Mouse (Mus musculus) stomach, embryonic 16.5 days (tissue): ENCODE data around the gene Tmem161a. TPM values are rescaled to one million over a fixed set of nuclear protein-coding genes. Genes with fewer than 3 reads are reported as not detected.
A peak's percentile ranks its signal among the peaks of the same experiment; 100 is the strongest.

ENCODE experiments used
- ATAC-seq: fragments of 200-750 bp; cut with Nextera tagmentation; 2 replicates; pipeline ENCODE4 v1.8.0; 2017; ENCODE audit warnings: moderate number of reproducible peaks, moderate TSS enrichment; ENCODE audit not compliant: insufficient read depth, low FRiP score
- H3K27ac ChIP-seq: fragments of 300-500 bp; sonication (generic); 2 replicates; pipeline ENCODE4 v1.5.1; 2014; ENCODE audit warnings: low read length
- H3K27me3 ChIP-seq: fragments of 300-500 bp; sonication (generic); 2 replicates; pipeline ENCODE4 v1.6.1; 2014; ENCODE audit warnings: low read length, control low read depth, mixed read lengths; ENCODE audit not compliant: control insufficient read depth, insufficient read depth
- H3K36me3 ChIP-seq: fragments of 300-500 bp; sonication (generic); 2 replicates; pipeline ENCODE4 v1.6.1; 2014; ENCODE audit warnings: low read length; ENCODE audit not compliant: control insufficient read depth, insufficient read depth
- H3K4me1 ChIP-seq: fragments of 300-500 bp; sonication (generic); 2 replicates; pipeline ENCODE4 v1.6.1; 2014; ENCODE audit warnings: low read length, control low read depth, mixed read lengths; ENCODE audit not compliant: control insufficient read depth, insufficient read depth
- H3K4me2 ChIP-seq: fragments of 300-500 bp; sonication (generic); 2 replicates; pipeline ENCODE4 v1.6.1; 2014; ENCODE audit warnings: low read depth, low read length, mixed read lengths
- H3K4me3 ChIP-seq: fragments of 300-500 bp; sonication (generic); replicated peaks from 2 replicates; pipeline ENCODE4 v1.5.1; 2014; ENCODE audit warnings: mild to moderate bottlenecking, low read length
- H3K9ac ChIP-seq: fragments of 300-500 bp; sonication (generic); 2 replicates; pipeline ENCODE4 v1.6.1; 2014; ENCODE audit warnings: low read length
- H3K9me3 ChIP-seq: fragments of 300-500 bp; sonication (generic); replicated peaks from 2 replicates; pipeline ENCODE4 v1.6.1; 2016; ENCODE audit warnings: low read length, control low read depth; ENCODE audit not compliant: control insufficient read depth
- WGBS: fragments of 180-500 bp; shearing (Covaris S2); extraction: QIAGEN DNeasy Blood & Tissue Kit; methylation state at CpG from one replicate; pipeline ENCODE4 v1.1.7; 2014; 5-methylcytosine and 5-hydroxymethylcytosine counted together
- polyA plus RNA-seq: library from polyadenylated mRNA; unstranded; fragments of >200 nt; fragmentation: Nextera tagmentation; extraction: Ambion mirVana; gene quantifications from 2 replicates; pipeline ENCODE4 v1.2.1, GENCODE M21; 2015

The Tmem161a gene
- polyA plus RNA-seq, 1 experiment from 2014 or later = 64.2 TPM

DNA sequence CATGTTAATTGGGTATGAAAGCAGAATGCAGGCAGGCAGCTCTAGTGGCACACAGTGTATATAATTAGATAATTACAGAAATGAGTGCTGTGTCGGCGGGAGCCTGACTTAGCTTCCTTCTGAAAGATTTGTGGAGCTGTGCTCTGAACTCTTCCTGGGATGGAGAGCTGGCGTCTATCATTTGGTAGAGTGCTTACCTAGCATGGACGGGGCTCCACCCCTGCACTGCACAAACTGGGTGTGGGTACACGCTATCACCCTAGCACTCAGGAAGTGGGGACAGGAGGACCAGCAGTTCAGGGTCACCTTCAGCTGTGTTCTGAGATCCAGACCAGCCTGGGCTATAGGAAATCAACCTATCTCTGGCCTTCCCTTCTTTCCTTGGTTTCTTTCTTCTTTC, 1.2 kb downstream of the Tmem161a start:
- H3K9ac ChIP-seq = peak overlapping the region; percentile 94; the same call in 1 of the 2 replicates
- WGBS = 75% methylated on average over 5 of the region's 5 CpGs
- no peak for ATAC-seq
- H3K27me3 ChIP-seq = no peaks in the 10 kb centered on the region
- H3K27ac ChIP-seq = no peak overlapping the region
- peak overlapping the region; percentile 61 for H3K4me2 ChIP-seq
- H3K36me3 ChIP-seq = 0 out of 2 replicates have a peak, but pooled peaks cover 3% of the 10 kb centered on the region
- no peaks in the 10 kb centered on the region for H3K9me3 ChIP-seq
- H3K4me1 ChIP-seq = peaks cover 11% of the 10 kb centered on the region
- H3K4me3 ChIP-seq = peak overlapping the region; percentile 84; the same call in 1 of the 2 replicates

DNA sequence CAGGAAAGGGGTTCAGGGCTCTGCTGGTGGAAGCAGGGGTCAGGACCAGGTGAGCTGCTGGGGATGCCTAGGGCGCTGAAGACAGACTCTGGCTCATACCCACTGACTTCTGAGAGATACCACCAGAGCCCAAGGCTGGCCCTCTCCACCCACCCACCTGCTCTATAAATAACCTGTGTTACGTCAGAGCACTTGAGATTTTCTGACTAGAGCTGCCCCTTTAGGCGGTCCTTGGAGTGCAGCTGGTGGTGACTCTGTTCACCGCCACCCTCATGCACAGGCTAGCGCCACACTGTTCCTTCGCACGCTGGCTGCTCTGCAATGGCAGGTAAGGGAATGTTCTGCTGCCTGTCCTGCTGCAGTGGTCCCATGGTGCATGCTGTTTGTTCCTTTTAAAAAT, 1.9 kb downstream of the Tmem161a start:
- 83% methylated on average over 7 of the region's 7 CpGs for WGBS
- H3K4me3 ChIP-seq = no peak overlapping the region
- no peak overlapping the region for H3K4me2 ChIP-seq
- no peaks in the 10 kb centered on the region for H3K9me3 ChIP-seq
- peaks cover 11% of the 10 kb centered on the region for H3K4me1 ChIP-seq
- H3K27me3 ChIP-seq = no peaks in the 10 kb centered on the region
- H3K36me3 ChIP-seq = 0 out of 2 replicates have a peak, but pooled peaks cover 3% of the 10 kb centered on the region
- no peak overlapping the region for H3K27ac ChIP-seq
- ATAC-seq = no peak
- no peak overlapping the region for H3K9ac ChIP-seq

DNA sequence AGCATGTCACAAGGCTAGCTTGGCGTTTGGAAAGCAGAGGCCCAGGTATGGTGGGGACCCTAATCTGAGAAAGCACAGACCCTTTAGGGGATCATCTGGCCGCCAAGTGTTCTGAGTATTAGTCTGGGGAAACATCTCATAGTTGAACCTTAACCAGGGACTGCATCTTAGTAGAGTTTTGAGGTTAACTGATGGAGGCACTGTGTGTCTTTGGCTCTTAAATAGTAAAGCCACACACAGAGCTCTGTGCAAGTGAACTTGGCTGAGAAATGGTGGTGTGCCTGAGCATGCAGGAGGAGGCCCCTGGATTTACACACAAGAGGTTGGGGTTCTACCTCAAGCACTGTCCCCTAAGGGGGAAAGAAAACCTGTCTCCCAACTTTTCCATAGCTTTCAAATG, 6.1 kb downstream of the Tmem161a start:
- Histone ChIP-seq H3K36me3 (peaks cover 12% of the 10 kb centered on the region; the same call in 1 of the 2 replicates), H3K27ac (no peak overlapping the region), H3K9me3 (no peaks in the 10 kb centered on the region), H3K4me3 (no peak overlapping the region), H3K4me2 (no peak overlapping the region), H3K4me1 (peaks cover 15% of the 10 kb centered on the region), H3K9ac (no peak overlapping the region), H3K27me3 (no peaks in the 10 kb centered on the region)
- WGBS = 86% methylated on average over 2 of the region's 2 CpGs
- no peak for ATAC-seq

DNA sequence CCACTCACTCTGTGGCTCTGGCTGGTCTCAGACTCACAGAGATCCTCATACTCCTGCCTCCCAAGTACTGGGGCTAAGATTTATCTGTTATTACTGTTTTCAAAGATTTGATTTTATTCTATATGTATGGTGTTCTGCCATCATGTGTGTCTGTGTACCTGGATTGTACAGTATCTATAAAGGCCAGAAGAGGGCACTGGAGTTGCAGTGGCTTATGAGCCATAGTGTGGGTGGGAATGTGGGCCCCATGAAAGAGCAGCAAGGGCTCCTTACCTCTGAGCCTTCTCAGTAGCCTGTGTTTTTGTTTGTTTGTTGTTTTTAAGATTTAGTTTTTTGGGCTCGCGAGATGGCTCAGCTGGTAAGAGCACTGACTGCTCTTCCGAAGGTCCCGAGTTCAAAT, 6.9 kb downstream of the Tmem161a start:
- H3K27me3 ChIP-seq = no peaks in the 10 kb centered on the region
- peaks cover 12% of the 10 kb centered on the region; the same call in 1 of the 2 replicates for H3K36me3 ChIP-seq
- no peak overlapping the region for H3K4me3 ChIP-seq
- no peak overlapping the region for H3K27ac ChIP-seq
- ATAC-seq = no peak
- no peak overlapping the region for H3K4me2 ChIP-seq
- 94% methylated on average over 4 of the region's 4 CpGs for WGBS
- H3K4me1 ChIP-seq = 0 out of 2 replicates have a peak, but pooled peaks cover 8% of the 10 kb centered on the region
- H3K9ac ChIP-seq = no peak overlapping the region
- no peaks in the 10 kb centered on the region for H3K9me3 ChIP-seq

DNA sequence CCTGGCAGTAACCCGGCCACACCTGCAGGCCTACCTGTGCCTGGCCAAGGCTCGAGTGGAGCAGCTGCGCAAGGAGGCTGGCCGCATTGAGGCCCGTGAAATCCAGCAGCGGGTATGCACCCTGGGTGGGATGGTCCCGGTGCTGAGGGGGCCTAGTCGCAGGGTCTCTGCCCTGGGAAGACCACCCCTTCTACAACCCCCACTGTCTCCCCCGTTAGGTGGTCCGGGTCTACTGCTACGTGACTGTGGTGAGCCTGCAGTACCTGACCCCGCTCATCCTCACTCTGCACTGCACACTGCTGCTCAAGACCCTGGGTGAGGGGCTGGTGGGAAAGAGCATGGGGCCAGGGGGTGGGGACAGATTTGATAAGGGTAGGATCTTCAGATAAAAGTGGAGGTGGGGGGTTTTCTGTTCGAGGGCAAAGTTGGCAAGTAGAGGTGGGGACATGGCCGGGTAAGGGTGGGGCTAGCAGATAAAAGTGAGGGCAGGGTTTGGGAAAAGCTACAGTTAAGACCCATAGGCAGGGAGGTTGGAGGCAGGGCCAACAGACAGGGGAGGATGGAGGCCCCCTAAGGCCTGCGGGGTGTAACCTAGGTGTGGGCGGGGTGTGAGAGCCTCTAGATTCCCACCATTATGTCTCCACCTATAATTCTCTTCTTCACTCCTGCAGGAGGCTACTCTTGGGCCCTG, 9.2 kb downstream of the Tmem161a start:
- H3K9ac ChIP-seq = no peak overlapping the region
- peaks cover 12% of the 10 kb centered on the region; the same call in 1 of the 2 replicates for H3K36me3 ChIP-seq
- 0 out of 2 replicates have a peak, but pooled peaks cover 8% of the 10 kb centered on the region for H3K4me1 ChIP-seq
- H3K4me2 ChIP-seq = no peak overlapping the region
- 62% methylated on average over 16 of the region's 16 CpGs for WGBS
- H3K4me3 ChIP-seq = no peak overlapping the region
- ATAC-seq = 0 out of 2 replicates have a peak, but pooled peaks have one; percentile 26
- H3K27me3 ChIP-seq = no peaks in the 10 kb centered on the region
- no peaks in the 10 kb centered on the region for H3K9me3 ChIP-seq
- no peak overlapping the region for H3K27ac ChIP-seq

DNA sequence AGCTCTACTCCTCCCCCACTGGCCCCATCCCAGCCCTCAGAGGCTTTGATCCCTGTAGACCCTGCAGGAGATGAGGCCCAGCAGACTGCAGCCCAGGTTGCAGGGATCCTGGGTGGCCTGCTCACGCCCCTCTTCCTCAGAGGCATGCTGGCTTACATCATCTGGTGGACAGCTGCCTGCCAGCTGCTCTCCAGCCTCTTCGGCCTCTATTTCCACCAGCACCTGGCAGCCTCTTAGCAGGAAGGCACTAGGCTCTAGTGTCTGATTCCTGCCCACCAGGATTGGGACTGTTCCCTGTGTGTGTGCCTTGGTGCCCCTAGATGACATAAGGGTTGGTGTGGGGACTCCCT, 9.7 kb downstream of the Tmem161a start:
- H3K9me3 ChIP-seq = no peaks in the 10 kb centered on the region
- H3K4me1 ChIP-seq = 0 out of 2 replicates have a peak, but pooled peaks cover 8% of the 10 kb centered on the region
- no peak overlapping the region for H3K4me2 ChIP-seq
- ATAC-seq = no peak
- 53% methylated on average over 2 of the region's 2 CpGs for WGBS
- H3K27ac ChIP-seq = no peak overlapping the region
- H3K4me3 ChIP-seq = no peak overlapping the region
- no peak overlapping the region for H3K9ac ChIP-seq
- no peaks in the 10 kb centered on the region for H3K27me3 ChIP-seq
- peaks cover 12% of the 10 kb centered on the region; the same call in 1 of the 2 replicates for H3K36me3 ChIP-seq

DNA sequence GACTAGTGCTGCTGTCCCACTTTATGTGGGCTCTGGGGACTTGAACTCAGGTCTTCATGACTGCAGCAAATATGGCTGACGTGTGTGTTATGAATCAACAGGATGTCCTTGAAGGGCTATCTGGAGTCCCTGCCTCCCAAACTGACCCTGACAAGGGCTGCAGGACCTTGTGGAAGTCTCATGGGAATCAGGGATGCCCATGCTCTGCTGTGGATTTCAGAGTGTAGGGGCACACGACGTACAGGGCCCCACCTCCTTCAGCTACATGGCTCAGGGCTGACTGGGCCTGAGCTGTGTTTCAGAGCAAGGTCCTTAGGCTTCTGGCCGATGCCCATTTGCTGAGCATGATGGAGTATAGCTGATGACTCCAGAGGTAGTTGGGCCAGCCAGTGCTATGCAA, 11.0 kb downstream of the Tmem161a start:
- Histone ChIP-seq H3K27ac (no peak overlapping the region), H3K27me3 (no peaks in the 10 kb centered on the region), H3K4me2 (no peak overlapping the region), H3K36me3 (peaks cover 9% of the 10 kb centered on the region; the same call in 1 of the 2 replicates), H3K9me3 (no peaks in the 10 kb centered on the region), H3K4me3 (no peak overlapping the region), H3K4me1 (0 out of 2 replicates have a peak, but pooled peaks cover 8% of the 10 kb centered on the region), H3K9ac (no peak overlapping the region)
- WGBS = 85% methylated on average over 4 of the region's 4 CpGs
- no peak for ATAC-seq

DNA sequence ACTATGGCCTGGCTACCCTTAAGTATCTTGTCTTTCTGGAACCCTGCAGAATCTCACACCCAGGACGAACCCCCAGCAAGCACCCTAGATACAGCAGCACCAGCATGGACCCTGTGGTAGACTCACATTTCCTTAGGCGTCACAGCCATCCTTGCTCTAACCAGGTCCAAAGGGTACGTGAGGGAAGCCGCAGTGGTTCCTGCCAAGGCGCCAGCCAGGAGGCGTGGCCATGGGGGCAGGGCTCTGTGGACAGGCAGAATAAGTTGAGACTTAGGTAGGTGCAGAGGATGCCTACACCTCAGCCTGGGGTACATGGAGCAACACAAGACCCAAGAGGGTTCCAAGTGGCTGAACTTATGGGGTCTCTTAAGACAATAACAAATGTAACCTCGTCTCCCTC, 16.6 kb downstream of the Tmem161a start:
- H3K4me2 ChIP-seq = no peak overlapping the region
- 54% methylated on average over 7 of the region's 7 CpGs for WGBS
- peak; percentile 51; the same call in 1 of the 2 replicates for ATAC-seq
- no peak overlapping the region for H3K27ac ChIP-seq
- H3K36me3 ChIP-seq = no peaks in the 10 kb centered on the region
- no peaks in the 10 kb centered on the region for H3K4me1 ChIP-seq
- no peak overlapping the region for H3K4me3 ChIP-seq
- H3K9me3 ChIP-seq = no peaks in the 10 kb centered on the region
- no peaks in the 10 kb centered on the region for H3K27me3 ChIP-seq
- H3K9ac ChIP-seq = no peak overlapping the region

DNA sequence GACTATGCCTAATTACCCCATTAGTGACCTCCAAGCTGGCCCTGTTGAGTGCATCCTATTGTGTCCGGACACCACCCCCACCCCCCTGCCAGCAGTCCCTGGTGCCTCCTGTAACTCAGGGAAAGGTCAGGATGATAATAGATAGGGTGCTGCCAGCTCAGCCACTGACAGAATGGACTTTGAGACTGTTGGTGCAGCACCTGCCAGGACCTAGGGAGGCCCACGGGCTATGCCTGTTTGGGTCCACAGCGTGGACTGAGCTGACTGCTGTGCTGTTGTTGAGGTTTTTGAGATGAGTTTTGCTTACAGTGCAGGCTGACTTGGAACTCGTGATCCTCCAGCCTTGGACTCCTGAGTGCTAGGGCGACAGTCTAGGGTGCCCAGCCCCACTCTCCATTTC, 21.1 kb downstream of the Tmem161a start:
- H3K27ac ChIP-seq = no peak overlapping the region

More for the DNA sequence above, 21.1 kb downstream of the Tmem161a start:
- peak; percentile 57; the same call in 1 of the 2 replicates for ATAC-seq
- Histone ChIP-seq H3K9me3 (no peaks in the 10 kb centered on the region), H3K9ac (no peak overlapping the region), H3K4me1 (0 out of 2 replicates have a peak, but pooled peaks cover 3% of the 10 kb centered on the region), H3K4me2 (no peak overlapping the region), H3K36me3 (no peaks in the 10 kb centered on the region), H3K27me3 (no peaks in the 10 kb centered on the region), H3K4me3 (no peak overlapping the region)
- 66% methylated on average over 5 of the region's 5 CpGs for WGBS
